Mouse (Mus musculus): ENCODE measurements around the gene Hpse. TPM values are rescaled to one million over a fixed set of nuclear protein-coding genes. Genes with fewer than 3 reads are reported as not detected.

Hpse gene
- 1.2 TPM in 2 replicates for polyA plus RNA-seq (2015; fragmentation: Nextera tagmentation; extraction: Ambion mirVana)

DNA sequence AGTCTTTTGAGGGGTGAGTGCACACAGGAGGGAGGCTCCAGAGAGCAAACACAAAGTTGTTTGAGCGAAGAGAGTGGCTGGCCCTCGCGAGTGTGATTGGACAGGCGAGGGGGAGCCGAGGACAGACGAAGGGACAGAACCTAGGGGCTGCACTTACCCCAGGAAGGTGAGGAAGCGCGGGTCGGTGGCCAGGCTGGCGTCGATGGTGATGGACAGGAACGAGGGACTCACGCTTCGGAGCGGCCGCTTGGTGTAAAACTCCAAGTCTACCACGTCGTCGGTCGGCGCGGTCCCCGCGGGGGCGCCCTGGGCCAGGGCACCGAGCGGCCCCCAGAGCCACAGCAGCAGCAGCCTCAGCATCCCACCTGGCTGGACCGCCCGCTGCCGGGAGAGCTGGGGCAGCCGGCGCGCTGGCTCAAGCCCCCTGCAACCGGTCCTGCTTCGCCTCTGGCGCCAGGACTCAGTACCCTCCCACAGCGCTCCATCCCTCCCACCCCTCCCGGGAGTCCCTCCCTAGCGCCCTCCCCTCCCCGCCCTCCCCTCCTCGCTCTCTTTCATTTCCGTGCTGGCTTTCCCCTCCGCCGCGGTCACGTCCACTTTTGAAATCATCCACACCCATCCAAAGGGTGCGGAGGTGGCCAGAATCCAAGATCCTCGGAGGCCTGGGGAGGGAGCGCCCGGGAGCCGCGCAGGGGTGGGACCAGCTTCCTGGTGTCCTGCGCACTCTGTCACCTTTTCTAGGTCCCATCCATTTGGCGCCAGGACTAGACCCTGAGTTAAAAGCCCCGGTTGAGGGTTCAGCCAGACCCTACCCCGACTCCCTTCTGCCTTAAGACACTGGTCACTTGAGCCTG is at the start of gene Hpse:
Gene Hpse, minus strand, starts transcription at position 482 of the 854 bp plus-strand sequence.
- H3K9ac ChIP-seq, result peak within 1 kb of the TSS; percentile 67
- H3K4me1 ChIP-seq (replicated peaks), result peaks cover 17% of the 10 kb centered on the region
- under 1% methylated on average over 52 of the region's 56 CpGs for WGBS
- H3K36me3 ChIP-seq, result no peaks in the 10 kb centered on the region
- H3K9me3 ChIP-seq, result no peaks in the 10 kb centered on the region
- H3K27ac ChIP-seq (replicated peaks), result no peak within 1 kb of the TSS
- ATAC-seq (ENCODE audit: low read depth), result peak; percentile 47
- peak within 1 kb of the TSS; percentile 92 for H3K4me2 ChIP-seq
- peaks cover 34% of the 10 kb centered on the region for H3K27me3 ChIP-seq
- peak within 1 kb of the TSS; percentile 48 for H3K4me3 ChIP-seq

DNA sequence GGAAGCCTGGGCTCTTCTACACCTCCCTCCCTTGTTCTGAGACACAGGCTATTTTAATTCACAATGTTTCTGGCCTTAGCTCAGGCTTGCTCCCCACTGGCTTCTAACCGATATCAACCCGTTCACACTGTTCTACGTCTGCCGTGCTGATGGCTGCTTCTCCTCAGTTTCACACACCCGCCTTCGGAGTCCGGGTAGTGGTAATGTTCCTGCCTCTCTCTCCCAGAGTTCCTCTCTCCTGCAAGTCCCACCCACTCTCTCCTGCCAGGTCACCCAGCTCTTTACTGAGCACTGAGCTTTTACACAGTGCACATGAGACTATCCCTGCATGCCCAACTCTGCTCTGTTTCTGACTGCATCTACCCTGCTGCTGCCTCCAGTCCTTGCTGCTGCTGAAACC is 46.5 kb upstream of the Hpse start:
- Histone ChIP-seq H3K9me3 (no peaks in the 10 kb centered on the region), H3K4me3 (no peak overlapping the region), H3K36me3 (peaks cover 93% of the 10 kb centered on the region), H3K9ac (no peak overlapping the region), H3K27ac (replicated peaks) (no peak overlapping the region), H3K4me1 (replicated peaks) (no peaks in the 10 kb centered on the region), H3K4me2 (no peak overlapping the region), H3K27me3 (no peaks in the 10 kb centered on the region)
- WGBS, result 96% methylated on average over 7 of the region's 7 CpGs
- no peak for ATAC-seq (ENCODE audit: low read depth)

DNA sequence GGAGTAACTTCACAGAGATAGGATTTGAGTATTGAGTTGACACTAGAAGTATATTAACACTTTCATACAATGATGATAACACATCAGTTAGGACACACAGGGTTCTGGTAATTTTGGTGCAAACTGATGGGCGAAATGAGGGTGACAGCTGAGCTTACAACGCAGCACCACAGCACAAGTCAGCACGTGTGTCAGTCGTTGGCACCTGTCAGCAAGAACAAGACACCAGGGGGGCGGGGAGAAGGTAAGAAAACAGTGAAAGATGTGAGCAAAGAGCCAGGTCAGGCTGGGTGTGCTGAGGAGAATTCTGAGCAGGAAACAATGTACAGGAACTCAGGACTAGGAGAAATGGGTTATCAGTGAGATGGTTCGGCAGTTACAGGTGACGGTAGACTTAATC is 42.2 kb upstream of the Hpse start:
- no peaks in the 10 kb centered on the region for H3K27me3 ChIP-seq
- no peak overlapping the region for H3K27ac ChIP-seq (replicated peaks)
- H3K4me2 ChIP-seq, result no peak overlapping the region
- H3K4me1 ChIP-seq (replicated peaks), result no peaks in the 10 kb centered on the region
- H3K9me3 ChIP-seq, result no peaks in the 10 kb centered on the region
- no peak overlapping the region for H3K4me3 ChIP-seq
- H3K36me3 ChIP-seq, result peaks cover 60% of the 10 kb centered on the region
- WGBS, result 96% methylated on average over 7 of the region's 7 CpGs
- ATAC-seq (ENCODE audit: low read depth), result no peak
- H3K9ac ChIP-seq, result no peak overlapping the region

DNA sequence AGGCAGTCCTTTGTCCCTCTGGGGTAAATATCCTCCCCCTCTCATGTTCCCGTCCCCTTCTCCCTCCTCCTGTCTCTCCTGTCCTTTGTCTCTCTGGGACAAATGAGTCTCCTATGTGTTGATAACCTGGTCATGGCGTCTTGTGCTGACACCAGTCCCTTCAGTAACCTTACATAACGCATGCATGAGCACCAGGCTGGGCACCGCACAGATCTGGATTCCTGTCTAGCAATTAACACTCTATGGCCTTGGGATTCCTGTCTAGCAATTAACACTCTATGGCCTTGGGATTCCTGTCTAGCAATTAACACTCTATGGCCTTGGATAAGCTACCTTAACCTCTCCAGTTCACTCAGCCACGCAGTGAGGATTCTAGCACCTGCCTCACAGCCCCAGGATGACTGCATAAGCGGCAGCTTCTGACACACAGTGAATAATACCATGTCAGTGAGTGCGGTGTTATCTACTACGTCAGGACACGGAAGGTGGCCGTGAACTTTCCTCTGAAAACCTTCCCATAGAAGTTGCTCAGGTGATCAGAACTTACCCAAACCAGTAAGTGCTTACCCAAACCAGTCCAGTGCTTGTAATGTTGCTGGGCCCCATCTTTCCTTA is 40.6 kb upstream of the Hpse start:
- H3K27ac ChIP-seq (replicated peaks), result no peak overlapping the region
- H3K4me2 ChIP-seq, result no peak overlapping the region
- WGBS, result 81% methylated on average over 10 of the region's 10 CpGs
- no peaks in the 10 kb centered on the region for H3K4me1 ChIP-seq (replicated peaks)
- H3K9me3 ChIP-seq, result no peaks in the 10 kb centered on the region
- ATAC-seq (ENCODE audit: low read depth), result no peak
- peaks cover 44% of the 10 kb centered on the region for H3K36me3 ChIP-seq
- no peak overlapping the region for H3K9ac ChIP-seq
- no peaks in the 10 kb centered on the region for H3K27me3 ChIP-seq
- no peak overlapping the region for H3K4me3 ChIP-seq

DNA sequence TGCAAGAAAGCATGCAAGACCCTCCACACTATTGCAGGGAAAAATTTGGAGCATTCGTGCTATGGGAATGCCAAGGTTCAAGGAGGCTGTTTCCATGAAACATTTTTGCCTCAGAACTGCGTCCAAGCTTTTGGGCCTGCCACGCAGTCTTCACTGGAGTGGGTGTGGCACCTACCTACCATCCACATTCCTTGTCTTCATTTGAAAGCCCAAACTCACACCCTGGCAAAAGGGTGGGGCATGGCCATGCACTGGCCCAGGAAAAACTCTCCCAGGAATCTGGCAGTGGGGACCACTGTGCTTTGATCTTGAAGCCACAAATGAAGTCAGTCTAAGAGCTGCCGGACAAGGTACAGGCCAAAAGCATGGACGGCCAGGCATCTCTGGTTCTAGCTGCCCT is 38.6 kb upstream of the Hpse start:
- H3K27ac ChIP-seq (replicated peaks), result no peak overlapping the region
- H3K4me2 ChIP-seq, result no peak overlapping the region
- no peak overlapping the region for H3K9ac ChIP-seq
- no peaks in the 10 kb centered on the region for H3K27me3 ChIP-seq
- H3K4me3 ChIP-seq, result no peak overlapping the region
- WGBS, result over 99% methylated on average over 5 of the region's 5 CpGs
- ATAC-seq (ENCODE audit: low read depth), result no peak
- peaks cover 24% of the 10 kb centered on the region for H3K36me3 ChIP-seq
- H3K4me1 ChIP-seq (replicated peaks), result no peaks in the 10 kb centered on the region
- H3K9me3 ChIP-seq, result no peaks in the 10 kb centered on the region

DNA sequence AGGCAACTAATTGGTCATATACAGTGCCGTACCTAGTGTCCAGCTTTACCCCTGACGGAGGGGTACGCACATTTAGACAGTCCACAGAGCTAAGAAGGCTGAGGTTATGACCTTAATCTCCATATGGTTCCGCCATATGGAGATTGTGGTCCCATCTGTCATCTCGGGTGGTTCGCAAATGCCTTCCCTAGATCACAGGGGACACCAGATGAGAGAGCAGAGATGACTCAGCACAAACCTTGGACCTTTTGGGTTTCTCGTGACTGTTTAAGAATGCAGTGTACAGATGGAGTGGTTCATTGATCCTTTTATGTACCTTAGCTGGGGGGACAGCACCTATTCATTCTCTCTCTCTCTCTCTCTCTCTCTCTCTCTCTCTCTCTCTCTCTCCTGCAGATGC is 33.9 kb upstream of the Hpse start:
- no peak overlapping the region for H3K9ac ChIP-seq
- H3K9me3 ChIP-seq, result no peaks in the 10 kb centered on the region
- WGBS, result 38% methylated on average over 7 of the region's 7 CpGs
- H3K36me3 ChIP-seq, result no peaks in the 10 kb centered on the region
- H3K27me3 ChIP-seq, result no peaks in the 10 kb centered on the region
- H3K4me3 ChIP-seq, result no peak overlapping the region
- peaks cover 12% of the 10 kb centered on the region for H3K4me1 ChIP-seq (replicated peaks)
- no peak for ATAC-seq (ENCODE audit: low read depth)
- no peak overlapping the region for H3K27ac ChIP-seq (replicated peaks)
- H3K4me2 ChIP-seq, result no peak overlapping the region

DNA sequence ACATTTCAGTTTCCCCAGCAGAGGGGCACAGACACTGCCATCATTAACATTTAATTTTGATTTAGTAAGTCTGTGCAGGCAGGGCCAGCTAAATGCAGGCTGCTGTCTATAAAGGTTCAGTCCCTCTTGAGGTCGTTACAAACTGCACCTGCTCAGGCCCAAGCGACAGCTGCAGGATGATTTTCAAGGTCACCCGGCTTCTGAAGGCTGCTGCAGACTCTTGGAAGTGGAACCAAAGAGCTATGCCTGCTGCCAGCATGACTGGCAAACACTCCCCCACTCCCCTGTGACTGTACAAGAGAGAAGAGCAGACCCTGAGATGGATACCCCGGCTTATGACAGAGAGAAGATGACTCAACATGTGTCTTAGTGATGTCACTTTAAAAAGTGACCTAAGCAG is 32.1 kb upstream of the Hpse start:
- no peak overlapping the region for H3K4me2 ChIP-seq
- no peaks in the 10 kb centered on the region for H3K36me3 ChIP-seq
- no peak overlapping the region for H3K4me3 ChIP-seq
- peak; percentile 53; the same call in 1 of the 2 replicates for ATAC-seq (ENCODE audit: low read depth)
- H3K4me1 ChIP-seq (replicated peaks), result peaks cover 12% of the 10 kb centered on the region
- H3K9ac ChIP-seq, result no peak overlapping the region
- no peaks in the 10 kb centered on the region for H3K9me3 ChIP-seq
- H3K27ac ChIP-seq (replicated peaks), result no peak overlapping the region
- no peaks in the 10 kb centered on the region for H3K27me3 ChIP-seq
- WGBS, result 56% methylated on average over 4 of the region's 4 CpGs

DNA sequence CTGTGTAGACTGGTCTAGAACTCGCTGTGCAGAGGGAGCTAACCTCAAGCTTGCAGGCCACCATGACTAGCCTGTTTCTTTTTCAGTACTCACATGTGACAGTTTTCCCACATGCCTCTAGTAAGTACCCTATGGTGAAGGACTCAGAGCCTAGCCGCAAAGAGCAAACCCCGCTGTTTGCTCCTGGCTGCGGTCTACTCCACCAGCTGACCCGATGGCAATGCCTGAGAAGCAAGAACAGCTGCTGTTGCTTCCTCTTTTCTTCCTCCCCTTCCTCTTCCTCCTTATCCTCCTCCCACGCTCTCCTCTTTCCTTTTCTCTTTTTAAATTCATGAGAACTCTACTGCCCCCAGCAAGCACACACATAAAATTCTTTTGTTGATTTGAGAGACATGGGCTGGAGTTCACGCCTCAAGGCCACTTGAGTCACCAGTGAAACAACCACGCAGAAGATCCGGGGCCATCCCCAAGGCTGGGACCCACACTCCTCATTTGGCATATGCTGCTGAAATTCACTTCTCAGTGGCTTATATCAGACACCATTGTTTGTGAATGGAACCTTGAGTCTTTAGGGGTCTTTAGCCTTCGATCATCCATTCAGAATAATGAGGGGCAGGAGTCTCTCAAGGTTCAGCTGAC is 31.2 kb upstream of the Hpse start:
- no peaks in the 10 kb centered on the region for H3K27me3 ChIP-seq
- H3K9me3 ChIP-seq, result no peaks in the 10 kb centered on the region
- no peak for ATAC-seq (ENCODE audit: low read depth)
- peaks cover 12% of the 10 kb centered on the region for H3K4me1 ChIP-seq (replicated peaks)
- no peak overlapping the region for H3K4me3 ChIP-seq
- 84% methylated on average over 10 of the region's 10 CpGs for WGBS
- no peak overlapping the region for H3K9ac ChIP-seq
- H3K27ac ChIP-seq (replicated peaks), result no peak overlapping the region
- H3K36me3 ChIP-seq, result no peaks in the 10 kb centered on the region
- no peak overlapping the region for H3K4me2 ChIP-seq

DNA sequence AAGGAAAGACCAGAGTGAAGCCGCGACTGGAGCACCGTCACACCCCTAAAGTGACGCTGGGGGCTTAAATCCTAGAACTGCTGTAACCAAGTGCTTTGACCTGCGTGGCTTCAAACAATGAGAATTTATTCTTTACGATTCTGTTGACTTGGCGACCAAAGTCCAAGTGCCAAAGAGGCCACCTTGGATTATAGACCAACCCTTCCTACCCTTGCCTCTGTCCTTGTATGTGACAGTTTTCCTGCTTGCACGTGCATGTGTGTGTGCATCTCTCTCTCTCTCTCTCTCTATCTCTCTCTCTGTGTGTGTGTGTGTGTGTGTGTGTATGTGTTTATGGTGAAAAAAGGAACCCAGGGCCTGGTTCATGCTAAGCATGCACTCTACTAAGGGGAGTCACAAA is 19.3 kb upstream of the Hpse start:
- WGBS, result 93% methylated on average over 8 of the region's 8 CpGs
- Histone ChIP-seq H3K9me3 (peaks cover 5% of the 10 kb centered on the region; the same call in 1 of the 2 replicates), H3K36me3 (no peaks in the 10 kb centered on the region), H3K4me2 (no peak overlapping the region), H3K4me1 (replicated peaks) (no peaks in the 10 kb centered on the region), H3K27me3 (no peaks in the 10 kb centered on the region), H3K27ac (replicated peaks) (no peak overlapping the region), H3K4me3 (no peak overlapping the region), H3K9ac (no peak overlapping the region)
- no peak for ATAC-seq (ENCODE audit: low read depth)

DNA sequence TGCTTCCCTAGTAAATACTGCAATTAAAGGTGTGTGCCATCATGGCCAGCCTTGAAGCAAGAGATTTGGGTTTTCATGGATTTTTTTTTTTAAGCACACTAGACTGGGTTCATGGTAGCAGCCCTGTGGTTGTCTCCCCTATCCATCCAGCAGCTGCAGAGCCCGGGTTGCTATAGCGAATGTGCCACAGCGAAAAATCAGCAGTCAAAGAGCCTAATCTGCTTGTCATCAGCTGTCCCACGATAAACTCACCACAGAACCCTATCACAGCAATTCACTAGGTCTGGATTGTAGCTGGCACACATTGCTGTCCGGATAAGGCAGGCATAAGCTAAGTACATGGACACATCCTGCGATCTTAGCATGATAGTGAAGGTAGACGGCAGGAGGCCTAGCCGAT is 17.4 kb upstream of the Hpse start:
- no peaks in the 10 kb centered on the region for H3K4me1 ChIP-seq (replicated peaks)
- no peak overlapping the region for H3K4me2 ChIP-seq
- peaks cover 5% of the 10 kb centered on the region; the same call in 1 of the 2 replicates for H3K9me3 ChIP-seq
- no peak overlapping the region for H3K4me3 ChIP-seq
- no peaks in the 10 kb centered on the region for H3K36me3 ChIP-seq
- H3K9ac ChIP-seq, result no peak overlapping the region
- ATAC-seq (ENCODE audit: low read depth), result no peak
- no peaks in the 10 kb centered on the region for H3K27me3 ChIP-seq
- WGBS, result 94% methylated on average over 8 of the region's 8 CpGs
- H3K27ac ChIP-seq (replicated peaks), result no peak overlapping the region

DNA sequence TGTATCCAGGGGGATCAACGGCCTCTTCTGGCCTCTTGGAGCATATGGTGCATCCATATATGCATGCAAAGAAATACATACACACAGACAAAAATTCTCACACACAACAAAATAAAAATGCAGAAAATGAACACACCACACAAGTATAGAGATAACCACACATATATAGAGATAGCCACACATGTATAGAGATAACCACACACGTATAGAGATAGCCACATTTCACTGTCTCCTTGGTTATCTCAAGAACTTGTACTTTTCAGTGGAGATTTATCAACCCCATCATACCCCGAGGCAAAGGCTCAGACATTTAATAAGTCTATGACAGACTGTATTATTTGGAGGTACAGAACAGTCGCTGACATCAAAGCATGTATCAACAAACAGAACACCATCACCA is 15.0 kb upstream of the Hpse start:
- H3K4me3 ChIP-seq, result no peak overlapping the region
- H3K9me3 ChIP-seq, result no peaks in the 10 kb centered on the region
- H3K9ac ChIP-seq, result no peak overlapping the region
- no peak overlapping the region for H3K4me2 ChIP-seq
- H3K36me3 ChIP-seq, result no peaks in the 10 kb centered on the region
- 83% methylated on average over 4 of the region's 4 CpGs for WGBS
- H3K4me1 ChIP-seq (replicated peaks), result no peaks in the 10 kb centered on the region
- H3K27me3 ChIP-seq, result no peaks in the 10 kb centered on the region
- no peak overlapping the region for H3K27ac ChIP-seq (replicated peaks)
- no peak for ATAC-seq (ENCODE audit: low read depth)

DNA sequence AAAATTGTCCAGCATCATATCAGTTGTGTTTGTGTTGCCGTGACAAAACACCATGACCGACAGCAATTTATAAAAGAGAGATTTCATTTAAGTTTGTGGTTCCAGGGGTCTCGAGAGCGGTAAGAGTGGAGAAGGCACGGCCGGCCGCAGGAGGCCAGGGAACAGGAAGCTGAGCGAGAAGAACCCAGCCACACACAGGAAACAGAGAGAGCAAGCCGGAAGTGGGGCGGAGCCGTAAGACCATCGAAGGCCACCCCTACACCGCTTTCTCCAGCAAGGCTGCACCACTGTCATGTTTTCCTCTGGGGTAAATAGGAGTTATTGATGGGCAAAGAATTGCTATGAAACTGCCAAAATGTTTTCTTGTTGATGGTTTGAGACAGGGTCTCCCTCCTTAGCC is 9.2 kb upstream of the Hpse start:
- no peak overlapping the region for H3K4me3 ChIP-seq
- no peaks in the 10 kb centered on the region for H3K9me3 ChIP-seq
- WGBS, result 88% methylated on average over 13 of the region's 13 CpGs
- no peak overlapping the region for H3K9ac ChIP-seq
- no peak overlapping the region for H3K4me2 ChIP-seq
- H3K36me3 ChIP-seq, result no peaks in the 10 kb centered on the region
- no peak overlapping the region for H3K27ac ChIP-seq (replicated peaks)
- H3K4me1 ChIP-seq (replicated peaks), result no peaks in the 10 kb centered on the region
- ATAC-seq (ENCODE audit: low read depth), result no peak
- no peaks in the 10 kb centered on the region for H3K27me3 ChIP-seq
